Mouse (Mus musculus): Measurements from ENCODE around the gene Tet3.
A peak's percentile ranks its signal among the peaks of the same experiment; 100 is the strongest.

The Tet3 gene

GRCm38 (mm10) chr6:83439119-83439767, 19.6 kb downstream of the Tet3 start:
- peak; percentile 62 for DNase-seq

- no peak for DNase-seq
These were observed 20.3 kb downstream of the Tet3 start for GRCm38 (mm10) chr6:83438584-83438983.

GRCm38 (mm10) chr6:83437802-83438201, 21.1 kb downstream of the Tet3 start:
- no peak for DNase-seq

GRCm38 (mm10) chr6:83437225-83437624, 21.7 kb downstream of the Tet3 start:
- no peak for DNase-seq

GRCm38 (mm10) chr6:83436547-83436946, 22.3 kb downstream of the Tet3 start:
- DNase-seq: no peak

- DNase-seq: no peak
These were observed 23.7 kb downstream of the Tet3 start for GRCm38 (mm10) chr6:83435174-83435573.

GRCm38 (mm10) chr6:83433546-83433945, 25.3 kb downstream of the Tet3 start:
- DNase-seq: no peak

- DNase-seq: no peak
These were observed 25.9 kb downstream of the Tet3 start for GRCm38 (mm10) chr6:83432966-83433365.

- peak; percentile 68 for DNase-seq
These were observed 30.7 kb downstream of the Tet3 start for GRCm38 (mm10) chr6:83427968-83428731.

- DNase-seq: no peak
These were observed 31.4 kb downstream of the Tet3 start for GRCm38 (mm10) chr6:83427512-83427911.

- DNase-seq: no peak
These were observed 32.3 kb downstream of the Tet3 start for GRCm38 (mm10) chr6:83426576-83426975.

- DNase-seq: no peak
These were observed 34.9 kb downstream of the Tet3 start for GRCm38 (mm10) chr6:83424053-83424404.

GRCm38 (mm10) chr6:83423400-83424052, 35.4 kb downstream of the Tet3 start:
- no peak for DNase-seq

- DNase-seq: no peak
These were observed 36.8 kb downstream of the Tet3 start for GRCm38 (mm10) chr6:83421866-83422649.

GRCm38 (mm10) chr6:83419516-83419915, 39.4 kb downstream of the Tet3 start:
- no peak for DNase-seq

- DNase-seq: no peak
These were observed 41.4 kb downstream of the Tet3 start for GRCm38 (mm10) chr6:83417531-83417930.

- no peak for DNase-seq
These were observed 41.8 kb downstream of the Tet3 start for GRCm38 (mm10) chr6:83417104-83417502.

- no peak for DNase-seq
These were observed 42.4 kb downstream of the Tet3 start for GRCm38 (mm10) chr6:83416261-83417103.

GRCm38 (mm10) chr6:83415356-83415940, 43.4 kb downstream of the Tet3 start:
- DNase-seq: no peak

GRCm38 (mm10) chr6:83414601-83415355, 44.1 kb downstream of the Tet3 start:
- no peak for DNase-seq

- DNase-seq: no peak
These were observed 45.2 kb downstream of the Tet3 start for GRCm38 (mm10) chr6:83413686-83414085.
